Mouse (Mus musculus) CH12F3 (cell line): ENCODE results near the gene Cmah.

Experiments used
- in situ Hi-C: fragments of 300-500 bp; cut with MboI; formaldehyde crosslinking; loops from 2 replicates; pipeline ENCODE4 v1.14.3; 2020; ENCODE audit warnings: low sequenced_read_pairs

The Cmah gene

GRCm38 (mm10) chr13:24327201-24327600 is at the start of gene Cmah:
Cmah (plus strand) TSS chr13:24327404.
- in situ Hi-C loops: loop anchor here (25.0 kb wide), 1 partner anchor 360 kb away; no protein-coding TSS in a partner anchor

GRCm38 (mm10) chr13:24279407-24279761 is 47.8 kb upstream of the Cmah start:
- in situ Hi-C loops: loop anchor here (25.0 kb wide), 1 partner anchor 167 kb away; no protein-coding TSS in a partner anchor

DNA sequence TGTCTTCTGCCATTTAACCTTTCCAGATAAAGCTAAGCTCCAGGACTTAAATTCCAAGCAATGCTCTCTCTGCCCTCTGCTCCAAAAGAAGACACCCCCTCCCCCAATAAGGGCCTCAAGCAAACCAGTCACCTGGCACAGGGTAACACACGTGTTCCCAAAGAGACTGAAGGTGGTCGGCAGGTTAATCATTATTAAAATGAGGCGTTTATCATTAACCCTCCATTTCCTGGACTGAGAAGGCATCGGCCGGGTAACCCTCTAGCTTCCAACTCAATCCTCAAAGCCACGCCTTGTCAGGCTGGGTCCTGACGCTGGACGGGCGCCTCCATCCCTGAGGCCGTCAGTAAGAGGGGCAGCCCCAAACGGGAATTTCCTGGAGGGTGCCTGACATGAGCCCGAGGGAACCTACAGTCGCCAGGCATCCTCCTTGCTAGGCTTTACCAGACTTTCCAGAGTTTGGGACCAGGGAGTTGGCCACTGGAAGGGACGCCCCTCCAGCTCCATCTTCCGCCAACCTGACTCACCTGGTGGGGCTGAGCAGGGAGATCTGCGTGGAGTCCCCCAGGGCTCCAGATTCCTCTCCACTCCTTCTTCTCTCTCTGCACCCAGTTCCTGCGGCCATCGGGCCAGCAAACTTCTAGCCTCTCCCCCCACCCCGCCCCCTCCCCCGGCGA is 47.3 kb upstream of the Cmah start:
- in situ Hi-C loops: loop anchor here (25.0 kb wide), 1 partner anchor 168 kb away; no protein-coding TSS in a partner anchor

DNA sequence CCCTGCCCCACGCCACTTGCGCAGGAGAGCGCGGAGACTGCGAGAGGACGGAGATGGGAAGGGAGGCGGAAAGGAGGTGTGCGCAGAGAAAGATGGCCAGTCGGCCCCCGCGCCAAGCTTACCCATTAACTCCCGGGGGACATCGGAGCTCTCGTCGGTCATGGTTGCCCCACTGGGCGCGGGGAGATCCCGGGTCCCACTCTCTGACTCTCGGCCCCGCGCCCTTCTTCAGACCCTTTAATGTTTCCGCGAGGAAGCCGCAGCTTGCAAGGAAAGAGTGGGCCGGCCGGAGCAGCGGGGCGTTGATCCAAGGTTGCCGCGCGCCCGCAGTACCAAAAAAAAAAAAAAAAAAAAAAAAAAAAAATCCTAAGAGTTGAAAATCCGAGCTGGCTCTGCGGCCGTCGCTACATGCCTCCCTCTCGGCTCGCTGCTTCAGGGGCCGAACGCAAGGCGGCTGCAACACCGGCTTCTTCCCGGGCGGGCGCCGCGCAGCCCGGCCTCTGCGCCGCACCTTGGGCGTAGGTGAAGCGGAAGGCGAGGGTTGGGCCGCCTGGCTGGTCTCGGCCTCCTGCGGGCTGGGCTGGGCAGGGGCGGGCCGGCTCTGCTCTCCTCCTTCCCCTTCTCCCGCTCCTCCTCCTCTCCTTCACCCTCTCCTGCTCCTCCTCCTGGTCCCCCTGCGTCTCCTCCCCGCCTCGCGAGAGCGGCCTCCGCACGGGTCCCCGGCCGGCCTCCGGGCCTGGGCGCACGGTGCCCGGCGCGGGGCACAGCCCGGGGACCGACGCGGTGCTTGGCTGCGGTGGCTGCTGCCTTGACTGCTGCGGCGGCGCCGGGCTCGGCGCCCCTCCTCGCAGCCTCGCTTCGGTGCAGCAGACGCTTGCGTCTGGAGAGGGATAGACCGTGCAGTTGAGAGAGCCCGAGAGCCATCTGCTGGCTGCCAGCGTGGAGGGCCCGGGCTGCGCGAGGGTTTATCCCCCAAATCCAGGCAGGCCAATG is 46.5 kb upstream of the Cmah start, which contains the start of gene Carmil1:
TSS of gene Carmil1 (minus strand) at position 357 of the 993 bp plus-strand sequence.
- in situ Hi-C loops: loop anchor here (25.0 kb wide), 1 partner anchor 168 kb away; no protein-coding TSS in a partner anchor

- in situ Hi-C loops: loop anchor here (25.0 kb wide), 1 partner anchor 175 kb away; no protein-coding TSS in a partner anchor
These were observed 39.8 kb upstream of the Cmah start for GRCm38 (mm10) chr13:24287381-24287780.

- in situ Hi-C loops: loop anchor here (25.0 kb wide), 1 partner anchor 185 kb away; no protein-coding TSS in a partner anchor
These were observed 30.0 kb upstream of the Cmah start for GRCm38 (mm10) chr13:24297252-24297651.

GRCm38 (mm10) chr13:24305486-24305885 is 21.7 kb upstream of the Cmah start:
- in situ Hi-C loops: no loop called here

- in situ Hi-C loops: no loop called here
These were observed 21.0 kb upstream of the Cmah start for GRCm38 (mm10) chr13:24306248-24306647.

- in situ Hi-C loops: no loop called here
These were observed 15.9 kb upstream of the Cmah start for GRCm38 (mm10) chr13:24311011-24311940.

GRCm38 (mm10) chr13:24316563-24316962 is 10.6 kb upstream of the Cmah start:
- in situ Hi-C loops: no loop called here

GRCm38 (mm10) chr13:24318618-24319017 is 8.6 kb upstream of the Cmah start:
- in situ Hi-C loops: no loop called here

DNA sequence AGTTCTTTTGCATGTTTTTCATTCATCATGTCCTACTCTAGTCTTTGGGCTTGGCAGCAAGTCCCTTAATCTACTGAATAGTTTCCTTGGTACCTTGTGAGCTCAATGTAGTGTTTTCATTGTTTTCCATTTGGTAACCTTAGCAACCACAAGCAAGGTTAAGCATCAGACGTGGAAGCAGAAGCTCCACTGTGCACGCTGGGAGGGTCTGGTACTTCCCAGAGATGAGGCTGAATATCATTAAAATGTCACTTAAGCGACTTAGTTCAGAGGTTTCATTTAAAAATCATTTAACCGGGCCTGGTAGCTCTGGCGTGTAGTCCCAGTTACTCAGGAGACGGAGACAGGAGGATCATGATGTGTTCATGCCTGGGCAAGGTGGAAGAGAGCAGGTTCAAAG is 5.9 kb upstream of the Cmah start:
- in situ Hi-C loops: no loop called here

DNA sequence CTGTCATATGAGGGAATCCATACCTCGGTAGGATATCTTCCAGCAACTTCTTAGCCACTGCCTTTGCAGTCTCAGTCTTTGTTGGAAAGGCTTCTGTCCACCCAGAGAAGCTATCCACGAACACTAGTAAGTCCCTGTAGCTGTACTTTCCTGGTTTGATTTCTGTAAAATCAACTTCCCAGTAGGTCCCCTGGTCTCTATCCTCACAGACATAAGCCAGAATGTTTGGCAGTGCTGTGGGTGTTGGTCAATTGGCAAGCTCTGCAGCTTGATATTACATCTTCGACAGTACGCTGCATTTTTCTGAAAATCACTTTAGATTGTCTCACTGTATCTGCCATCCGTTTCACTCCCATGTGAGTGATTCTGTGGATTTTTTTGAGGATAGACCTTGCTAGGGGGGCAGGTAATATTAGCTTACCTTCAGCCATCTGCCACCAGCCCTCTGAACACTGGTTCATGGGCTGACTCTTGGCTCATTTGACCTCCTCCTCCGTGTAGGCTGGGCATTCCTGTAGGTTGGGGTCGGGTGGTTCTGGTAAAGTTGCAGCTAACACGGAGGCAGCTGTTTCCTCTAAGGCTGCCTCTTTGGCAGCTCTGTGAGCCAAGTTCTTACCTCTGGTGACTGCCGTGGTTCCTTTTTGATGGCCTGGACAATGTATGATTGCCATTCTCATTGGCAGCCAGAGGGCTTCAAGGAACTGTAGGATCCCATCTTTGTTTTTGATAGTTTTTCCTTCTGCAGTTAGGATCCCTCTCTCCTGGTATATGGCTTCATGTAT is 1.0 kb downstream of the Cmah start:
- in situ Hi-C loops: loop anchor here (25.0 kb wide), 1 partner anchor 359 kb away; no protein-coding TSS in a partner anchor

GRCm38 (mm10) chr13:24330128-24330527 is 2.9 kb downstream of the Cmah start:
- in situ Hi-C loops: loop anchor here (25.0 kb wide), 1 partner anchor 357 kb away; no protein-coding TSS in a partner anchor

- in situ Hi-C loops: loop anchor here (25.0 kb wide), 1 partner anchor 356 kb away; no protein-coding TSS in a partner anchor
These were observed 3.8 kb downstream of the Cmah start for GRCm38 (mm10) chr13:24330836-24331523.

DNA sequence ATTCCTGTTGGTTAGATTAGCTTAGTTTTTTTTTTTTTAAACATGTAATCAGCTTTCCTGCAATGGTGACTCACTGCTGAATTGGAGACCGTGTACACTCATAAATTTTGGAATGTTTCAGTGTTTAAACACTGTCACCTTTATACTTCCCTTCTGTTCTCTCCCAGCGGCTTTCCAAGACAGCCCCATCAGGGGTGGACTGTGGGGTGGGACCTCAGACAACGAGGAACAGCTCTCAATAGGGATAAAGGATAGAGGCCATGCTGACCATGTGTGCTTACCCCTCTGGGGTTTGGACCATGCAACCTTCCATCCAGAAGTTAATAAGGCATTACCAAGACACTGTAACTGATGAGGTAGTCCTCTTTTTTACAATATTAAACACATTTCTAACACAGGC is 5.3 kb downstream of the Cmah start:
- in situ Hi-C loops: loop anchor here (25.0 kb wide), 1 partner anchor 355 kb away; no protein-coding TSS in a partner anchor

DNA sequence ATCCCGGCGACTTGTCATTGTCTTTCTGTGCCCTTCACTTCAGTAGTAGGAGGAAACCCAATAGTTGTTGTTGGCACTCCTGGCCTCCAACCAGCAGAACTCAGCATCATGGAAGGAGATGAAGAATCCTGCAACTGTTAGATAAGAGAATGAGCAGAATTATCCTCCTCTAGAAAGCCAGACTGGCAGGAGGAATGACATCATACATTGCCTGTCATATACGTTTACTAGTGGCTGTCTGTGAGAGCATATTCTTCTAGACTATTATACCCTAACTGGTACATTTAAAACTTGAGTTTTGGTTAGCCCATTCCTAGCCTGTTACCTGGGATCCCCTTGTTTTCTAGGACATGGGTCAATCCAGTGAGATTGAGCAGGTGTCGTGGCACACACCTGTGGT is 9.6 kb downstream of the Cmah start:
- in situ Hi-C loops: loop anchor here (25.0 kb wide), 1 partner anchor 350 kb away; no protein-coding TSS in a partner anchor

DNA sequence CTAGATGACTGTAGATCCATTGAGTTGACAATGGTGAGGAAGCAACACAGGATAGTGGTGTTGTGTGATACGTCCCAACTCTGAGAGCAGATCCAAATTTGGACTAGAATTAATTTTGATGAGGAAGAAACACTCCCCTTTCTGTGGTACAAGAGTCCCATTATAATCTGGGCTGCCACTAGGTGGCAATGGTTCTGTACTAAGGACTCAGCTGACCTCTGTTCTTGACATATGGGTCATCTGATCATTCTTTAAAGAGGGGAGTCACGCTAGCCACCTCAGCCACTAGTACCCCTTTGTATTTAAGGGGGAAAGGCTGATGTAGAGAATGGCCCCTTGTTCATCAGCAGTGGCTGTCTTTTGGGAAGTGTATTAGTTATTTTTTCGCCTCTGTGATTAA is 10.7 kb downstream of the Cmah start:
- in situ Hi-C loops: loop anchor here (25.0 kb wide), 1 partner anchor 349 kb away; no protein-coding TSS in a partner anchor
